Mouse (Mus musculus) kidney, adult 2 months (tissue): ENCODE results near the gene Elfn1.

Experiments
- CTCF ChIP-seq: fragments of 200-500 bp; conservative IDR thresholded peaks from 2 replicates; pipeline ENCODE4 v1.5.1; 2011; ENCODE audit warnings: low read depth, mild to moderate bottlenecking, control low read depth, low read length, moderate library complexity, mixed read lengths; ENCODE audit not compliant: insufficient read depth, insufficient read length
- POLR2A ChIP-seq: fragments of 200-500 bp; IDR thresholded peaks from one replicate; pipeline ENCODE4 v1.6.1; 2011; ENCODE audit warnings: low read depth, low read length, control low read depth

DNA sequence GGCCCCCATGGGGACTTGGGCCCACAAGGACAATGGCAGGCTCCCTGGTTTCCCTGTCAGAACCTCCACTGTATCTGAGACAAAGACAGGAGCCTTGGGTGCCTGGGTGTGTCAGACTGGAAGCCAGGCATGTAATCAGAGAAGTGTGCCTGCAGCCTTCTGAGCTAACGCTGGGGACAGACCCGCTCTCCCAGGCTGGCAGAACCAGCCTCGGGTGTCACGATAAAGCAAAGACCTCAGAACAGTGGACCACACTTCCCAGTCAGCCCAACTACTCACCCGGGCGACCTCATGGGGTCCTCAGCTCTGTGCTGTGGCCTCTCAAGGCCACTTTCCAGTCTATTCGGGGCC is 14.8 kb upstream of the Elfn1 start:
- TF ChIP-seq POLR2A, result no peak
- TF ChIP-seq CTCF, result no peak
